Mouse (Mus musculus) liver, embryonic 11.5 days (tissue): ENCODE measurements around the gene Oprl1. TPM values are rescaled to one million over a fixed set of nuclear protein-coding genes. Genes with fewer than 3 reads are reported as not detected.
A peak's percentile ranks its signal among the peaks of the same experiment; 100 is the strongest.

Experiments
- ATAC-seq: fragments of 200-750 bp; cut with Nextera tagmentation; replicated peaks from 2 replicates; pipeline ENCODE4 v1.8.0; 2017; ENCODE audit warnings: moderate number of reproducible peaks, mild to moderate bottlenecking, moderate TSS enrichment, moderate library complexity; ENCODE audit not compliant: low FRiP score
- DNase-seq: peaks from one replicate; pipeline ENCODE4 v3.0.0-alpha.2; 2017; ENCODE audit warnings: low spot score
- H3K27ac ChIP-seq: fragments of 300-500 bp; sonication (generic); 2 replicates; pipeline ENCODE4 v1.5.1; 2014; ENCODE audit warnings: mild to moderate bottlenecking, low read depth, low read length, control low read depth
- H3K27me3 ChIP-seq: fragments of 300-500 bp; sonication (generic); replicated peaks from 2 replicates; pipeline ENCODE4 v1.6.1; 2014; ENCODE audit warnings: low read length, mixed read lengths; ENCODE audit not compliant: control insufficient read depth, insufficient read depth
- H3K36me3 ChIP-seq: fragments of 300-500 bp; sonication (generic); 2 replicates; pipeline ENCODE4 v1.6.1; 2014; ENCODE audit warnings: mild to moderate bottlenecking, low read length, moderate library complexity, mixed read lengths; ENCODE audit not compliant: control insufficient read depth, insufficient read depth
- H3K4me1 ChIP-seq: fragments of 300-500 bp; sonication (generic); replicated peaks from 2 replicates; pipeline ENCODE4 v1.6.1; 2014; ENCODE audit warnings: low read length, mixed read lengths; ENCODE audit not compliant: control insufficient read depth, insufficient read depth
- H3K4me2 ChIP-seq: fragments of 300-500 bp; sonication (generic); 2 replicates; pipeline ENCODE4 v1.6.1; 2014; ENCODE audit warnings: mild to moderate bottlenecking, control low read depth, moderate library complexity
- H3K4me3 ChIP-seq: fragments of 300-500 bp; sonication (generic); 2 replicates; pipeline ENCODE4 v1.5.1; 2014; ENCODE audit warnings: low read depth, low read length, control low read depth
- H3K9ac ChIP-seq: fragments of 300-500 bp; sonication (generic); 2 replicates; pipeline ENCODE4 v1.6.1; 2014; ENCODE audit warnings: low read depth, low read length, control low read depth
- H3K9me3 ChIP-seq: fragments of 300-500 bp; sonication (generic); 2 replicates; pipeline ENCODE4 v1.6.1; 2016; ENCODE audit warnings: low read length, inconsistent platforms, mixed read lengths; ENCODE audit not compliant: control insufficient read depth
- WGBS: fragments of 180-500 bp; shearing (Covaris S2); extraction: QIAGEN DNeasy Blood & Tissue Kit; methylation state at CpG from one replicate; pipeline ENCODE4 v1.1.7; 2014; 5-methylcytosine and 5-hydroxymethylcytosine counted together
- polyA plus RNA-seq: library from polyadenylated mRNA; unstranded; fragments of >200 nt; fragmentation: Nextera tagmentation; extraction: Ambion mirVana; gene quantifications from 2 replicates; pipeline ENCODE4 v1.2.1, GENCODE M21; 2014

The Oprl1 gene
- polyA plus RNA-seq, 1 experiment from 2014 or later = 2.0 TPM

DNA sequence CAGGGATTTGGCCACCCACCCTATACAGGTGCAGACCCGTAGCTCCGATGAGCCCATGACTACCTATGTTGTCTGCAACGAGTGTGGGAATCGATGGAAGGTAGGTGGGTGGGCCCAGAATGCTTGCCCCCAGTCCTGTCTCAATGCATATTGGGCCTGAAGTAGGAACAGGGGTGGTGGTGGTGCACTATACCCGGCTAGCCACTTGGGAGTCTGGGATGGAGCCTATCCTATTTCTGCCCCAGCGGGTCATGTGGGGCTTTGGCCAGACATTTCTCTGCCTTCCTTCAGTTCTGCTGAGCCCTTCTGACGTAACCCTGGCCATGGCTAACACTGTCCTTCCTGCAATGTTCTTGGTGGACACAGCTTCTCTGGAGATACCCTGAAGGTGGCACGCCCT is 27.2 kb upstream of the Oprl1 start:
- ATAC-seq = no peak
- no peak overlapping the region for H3K27ac ChIP-seq
- no peak overlapping the region for H3K4me2 ChIP-seq
- no peak overlapping the region for H3K4me3 ChIP-seq
- H3K27me3 ChIP-seq = no peaks in the 10 kb centered on the region
- H3K9me3 ChIP-seq = no peaks in the 10 kb centered on the region
- H3K9ac ChIP-seq = no peak overlapping the region
- 87% methylated on average over 8 of the region's 8 CpGs for WGBS
- DNase-seq = peak; percentile 25
- H3K36me3 ChIP-seq = peaks cover 9% of the 10 kb centered on the region
- no peaks in the 10 kb centered on the region; the same call in 1 of the 2 replicates for H3K4me1 ChIP-seq

DNA sequence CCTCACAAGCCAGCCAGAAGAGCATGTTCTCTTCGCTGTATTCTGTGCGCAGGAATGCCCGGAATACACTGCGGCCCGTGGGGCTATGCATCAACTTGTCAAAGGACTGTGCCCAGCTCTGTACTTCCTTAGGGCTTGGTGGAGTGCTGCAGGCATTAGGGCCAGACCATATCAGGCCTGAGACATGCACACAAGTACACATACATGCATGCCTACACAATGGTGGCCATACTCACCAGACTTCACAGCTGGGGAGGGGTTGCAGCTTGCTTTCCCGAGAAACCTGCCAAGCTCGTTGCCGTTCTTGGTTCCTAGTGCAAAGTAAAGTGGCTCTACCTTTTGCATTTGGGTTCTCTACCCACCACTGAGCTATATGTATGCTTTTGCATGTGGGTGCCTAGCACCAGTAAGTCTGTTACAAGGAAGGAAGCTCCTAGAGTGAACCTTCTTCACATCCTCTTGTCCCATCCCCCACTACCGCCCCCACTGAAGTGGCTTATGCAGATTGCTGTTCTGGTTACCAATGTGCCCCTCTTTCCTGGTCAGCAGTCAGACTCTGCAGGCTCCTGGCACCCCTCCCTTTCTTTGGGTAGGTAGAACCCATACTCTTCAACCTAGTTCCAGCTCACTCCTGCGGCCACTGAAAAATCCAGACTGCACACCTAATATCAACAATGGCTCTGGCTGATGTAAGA is 25.2 kb upstream of the Oprl1 start:
- peaks cover 9% of the 10 kb centered on the region for H3K36me3 ChIP-seq
- no peaks in the 10 kb centered on the region; the same call in none of the 2 replicates for H3K4me1 ChIP-seq
- H3K9ac ChIP-seq = no peak overlapping the region
- H3K4me2 ChIP-seq = no peak overlapping the region
- H3K4me3 ChIP-seq = no peak overlapping the region
- DNase-seq (peak; percentile 20), ATAC-seq (no peak)
- no peaks in the 10 kb centered on the region for H3K27me3 ChIP-seq
- H3K9me3 ChIP-seq = no peaks in the 10 kb centered on the region
- WGBS = 83% methylated on average over 10 of the region's 10 CpGs
- no peak overlapping the region for H3K27ac ChIP-seq

DNA sequence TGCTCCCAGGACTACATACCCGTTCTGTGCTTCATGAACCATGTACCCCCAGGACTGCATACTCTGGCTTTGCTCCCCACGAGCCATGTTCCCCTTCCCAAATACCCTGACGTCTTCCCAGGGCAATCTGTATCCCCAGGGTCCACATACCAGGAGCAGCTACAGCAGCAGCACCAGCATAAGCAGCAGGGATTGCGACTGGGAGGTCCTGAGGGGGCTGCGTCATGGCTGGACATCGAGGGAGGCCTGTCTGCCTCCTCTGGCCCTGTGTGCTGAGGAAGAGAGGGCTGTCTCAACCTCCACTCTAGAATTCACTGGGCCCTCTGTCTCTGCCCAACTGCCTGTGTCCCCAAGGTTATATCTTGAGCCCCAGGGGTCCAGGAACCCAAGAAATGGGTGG is 23.7 kb upstream of the Oprl1 start:
- no peak for ATAC-seq
- no peak overlapping the region for H3K27ac ChIP-seq
- 70% methylated on average over 6 of the region's 6 CpGs for WGBS
- H3K36me3 ChIP-seq = peaks cover 9% of the 10 kb centered on the region
- H3K4me2 ChIP-seq = peak overlapping the region; percentile 74
- H3K4me3 ChIP-seq = no peak overlapping the region
- no peaks in the 10 kb centered on the region for H3K9me3 ChIP-seq
- H3K4me1 ChIP-seq = no peaks in the 10 kb centered on the region; the same call in none of the 2 replicates
- H3K9ac ChIP-seq = no peak overlapping the region
- 0 out of 2 replicates have a peak, but pooled peaks cover 2% of the 10 kb centered on the region for H3K27me3 ChIP-seq
- peak; percentile 24 for DNase-seq

DNA sequence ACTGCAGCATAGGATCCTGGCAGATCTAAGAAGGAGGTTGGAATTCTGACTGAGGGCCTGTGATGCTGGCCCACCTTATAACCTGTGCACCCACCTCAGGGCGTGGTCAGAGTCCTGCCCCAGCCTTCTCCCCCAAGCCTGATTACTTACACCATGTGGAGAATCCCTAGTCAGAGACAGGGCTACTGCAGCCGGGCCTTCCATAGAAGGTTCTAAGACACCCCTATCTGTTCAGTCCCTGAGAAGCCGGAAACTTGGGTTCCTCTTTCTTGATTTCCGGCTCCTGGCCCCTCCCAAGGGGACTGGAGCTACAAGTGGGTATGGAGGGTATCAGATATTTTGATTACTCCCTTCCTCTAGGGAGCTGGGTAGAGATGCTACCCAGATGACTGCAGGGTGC is 23.2 kb upstream of the Oprl1 start:
- WGBS = 58% methylated on average over 4 of the region's 4 CpGs
- H3K4me3 ChIP-seq = no peak overlapping the region
- peak; percentile 29 for DNase-seq
- H3K4me1 ChIP-seq = no peaks in the 10 kb centered on the region; the same call in none of the 2 replicates
- no peak overlapping the region for H3K27ac ChIP-seq
- no peak overlapping the region for H3K9ac ChIP-seq
- H3K4me2 ChIP-seq = peak overlapping the region; percentile 74
- ATAC-seq = no peak
- 0 out of 2 replicates have a peak, but pooled peaks cover 2% of the 10 kb centered on the region for H3K27me3 ChIP-seq
- H3K36me3 ChIP-seq = peaks cover 9% of the 10 kb centered on the region
- no peaks in the 10 kb centered on the region for H3K9me3 ChIP-seq

DNA sequence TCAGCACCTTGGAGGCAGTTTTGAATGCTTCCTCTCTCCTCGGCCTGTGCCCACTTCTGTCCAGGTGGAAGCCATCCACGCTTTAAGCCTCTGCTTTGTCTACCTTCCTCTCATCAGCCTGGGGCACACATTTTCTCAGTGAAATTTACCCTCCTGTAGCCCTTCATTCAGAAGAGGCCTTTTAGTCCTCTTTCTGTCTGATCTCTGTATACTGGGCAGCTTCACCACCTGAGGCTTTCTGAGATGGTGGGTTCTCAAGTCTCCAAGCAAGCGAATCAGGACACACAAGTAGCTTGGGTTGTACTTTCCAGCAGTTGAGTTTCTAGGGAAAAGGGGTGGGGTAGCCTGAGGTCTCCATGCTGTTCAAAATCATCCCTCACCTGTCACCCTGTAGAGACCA is 22.5 kb upstream of the Oprl1 start:
- H3K36me3 ChIP-seq = peaks cover 4% of the 10 kb centered on the region; the same call in 1 of the 2 replicates
- no peaks in the 10 kb centered on the region; the same call in none of the 2 replicates for H3K4me1 ChIP-seq
- 79% methylated on average over 3 of the region's 3 CpGs for whole genome bisulfite sequencing
- H3K9me3 ChIP-seq = no peaks in the 10 kb centered on the region
- no peak for ATAC-seq
- peak overlapping the region; percentile 60; the same call in 1 of the 2 replicates for H3K4me3 ChIP-seq
- no peak for DNase-seq
- 0 out of 2 replicates have a peak, but pooled peaks cover 2% of the 10 kb centered on the region for H3K27me3 ChIP-seq
- H3K27ac ChIP-seq = no peak overlapping the region
- H3K4me2 ChIP-seq = peak overlapping the region; percentile 74
- H3K9ac ChIP-seq = no peak overlapping the region

DNA sequence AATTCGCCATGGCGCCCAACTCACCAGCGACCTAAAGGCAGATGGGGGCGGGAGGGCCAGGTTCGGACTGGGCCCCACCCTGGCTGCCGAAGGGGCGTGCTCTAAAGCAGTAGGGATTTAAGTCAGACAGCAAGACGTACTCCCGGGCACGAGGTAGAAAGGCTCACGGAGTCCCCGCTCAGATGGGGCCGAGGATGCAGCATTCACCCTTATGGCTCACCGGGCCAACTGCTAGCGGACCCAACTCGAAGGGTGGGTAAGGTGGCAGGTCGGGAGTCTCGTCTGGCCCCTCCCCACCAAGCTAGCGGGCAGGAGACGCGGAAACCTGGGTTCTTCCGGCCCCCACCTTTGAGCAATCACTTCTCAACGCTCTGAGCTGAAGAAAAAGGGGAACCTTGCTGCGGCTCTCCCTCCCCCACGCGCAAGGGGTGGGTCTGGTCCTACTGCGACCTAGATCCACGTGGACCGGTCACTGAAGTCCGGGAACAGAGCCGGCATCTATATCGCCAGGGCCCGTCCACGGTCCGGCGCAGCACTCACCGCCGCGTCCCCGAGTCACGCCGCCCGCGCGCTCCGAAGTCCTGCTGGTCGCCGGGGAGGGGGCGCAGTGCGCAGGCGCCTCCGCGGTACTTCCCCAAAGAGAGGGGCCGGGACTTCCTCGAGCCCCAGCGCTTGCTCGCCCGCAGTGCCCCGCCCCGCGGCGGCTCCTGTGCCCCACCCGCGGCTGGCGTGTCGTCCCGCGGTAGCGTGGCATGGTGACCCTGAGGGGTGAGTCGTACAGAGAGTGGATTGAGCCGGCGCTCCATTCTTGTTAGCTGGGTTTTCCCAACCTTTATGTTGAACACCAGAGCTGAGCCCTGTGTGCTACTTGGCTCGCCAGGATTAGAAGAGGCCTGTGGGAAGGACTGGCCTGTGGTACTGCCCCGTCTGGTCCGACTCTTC is 21.2 kb upstream of the Oprl1 start, which contains the start of gene Rgs19:
Rgs19 (minus strand) TSS at position 639 of the 942 bp plus-strand sequence.
- Histone ChIP-seq H3K9me3 (no peaks in the 10 kb centered on the region), H3K4me1 (no peaks in the 10 kb centered on the region; the same call in none of the 2 replicates), H3K27ac (no peak within 1 kb of the TSS), H3K4me3 (peak within 1 kb of the TSS; percentile 60), H3K36me3 (peaks cover 4% of the 10 kb centered on the region; the same call in 1 of the 2 replicates), H3K4me2 (peak within 1 kb of the TSS; percentile 74), H3K9ac (peak within 1 kb of the TSS; percentile 58), H3K27me3 (0 out of 2 replicates have a peak, but pooled peaks cover 2% of the 10 kb centered on the region)
- WGBS = under 1% methylated on average over 74 of the region's 75 CpGs
- ATAC-seq (peak; percentile 69), DNase-seq (peak; percentile 84)

DNA sequence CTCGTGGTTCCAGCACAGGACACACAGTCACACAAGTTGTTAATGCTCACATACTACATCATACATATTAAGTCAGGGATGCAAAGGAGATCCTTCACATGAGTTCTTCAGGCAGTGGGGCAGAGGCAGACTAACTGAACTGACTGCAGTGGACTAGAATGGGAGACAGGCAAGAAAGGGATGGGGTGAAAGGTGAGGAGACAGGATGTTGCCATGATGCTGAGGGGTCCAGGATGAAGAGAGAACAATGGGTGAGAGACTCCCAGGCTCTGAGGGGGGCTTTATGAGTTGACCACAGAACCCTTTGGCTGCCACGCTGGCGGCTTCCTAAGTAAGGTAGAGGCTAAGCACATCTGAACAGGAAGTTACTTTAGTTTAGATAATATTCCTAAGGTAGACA is 20.2 kb upstream of the Oprl1 start:
- Histone ChIP-seq H3K4me3 (no peak overlapping the region), H3K9me3 (no peaks in the 10 kb centered on the region), H3K9ac (no peak overlapping the region), H3K4me2 (peak overlapping the region; percentile 74), H3K27ac (no peak overlapping the region), H3K27me3 (0 out of 2 replicates have a peak, but pooled peaks cover 2% of the 10 kb centered on the region), H3K4me1 (no peaks in the 10 kb centered on the region; the same call in none of the 2 replicates), H3K36me3 (no peaks in the 10 kb centered on the region; the same call in 1 of the 2 replicates)
- peak; percentile 30 for DNase-seq
- 79% methylated on average over 3 of the region's 3 CpGs for WGBS
- no peak for ATAC-seq

DNA sequence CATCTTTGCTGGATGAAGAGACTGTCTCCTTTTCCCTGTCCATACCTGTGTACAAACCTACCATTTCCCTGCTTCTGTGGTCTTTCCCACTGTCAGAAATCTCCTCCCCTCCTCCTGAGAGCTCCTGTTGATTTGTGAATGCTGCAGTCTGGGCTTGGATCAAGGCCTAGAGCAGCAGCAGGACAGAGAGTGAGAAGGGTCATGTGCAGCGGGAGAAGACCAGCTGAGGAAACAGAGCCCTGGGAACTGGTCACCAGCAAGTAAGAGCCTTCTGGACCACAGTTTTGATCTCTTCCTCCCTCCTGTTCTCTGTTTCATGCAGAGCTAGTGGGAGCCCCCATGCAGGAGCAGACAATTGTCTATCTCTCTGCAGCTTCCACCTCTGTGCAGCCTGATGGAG is 19.0 kb upstream of the Oprl1 start:
- ATAC-seq (no peak), DNase-seq (no peak)
- Histone ChIP-seq H3K27me3 (0 out of 2 replicates have a peak, but pooled peaks cover 2% of the 10 kb centered on the region), H3K9me3 (no peaks in the 10 kb centered on the region), H3K4me3 (no peak overlapping the region), H3K9ac (no peak overlapping the region), H3K36me3 (no peaks in the 10 kb centered on the region), H3K27ac (no peak overlapping the region), H3K4me1 (no peaks in the 10 kb centered on the region; the same call in none of the 2 replicates), H3K4me2 (no peak overlapping the region)
- WGBS = 60% methylated on average over 1 of the region's 1 CpGs
